Mouse (Mus musculus) liver, adult 2 months (tissue): ENCODE data around the gene Cdc45. TPM values are rescaled to one million over a fixed set of nuclear protein-coding genes. Genes with fewer than 3 reads are reported as not detected.

Experiments
- DNase-seq: peaks from one replicate; pipeline ENCODE4 v3.0.0-alpha.2; 2011; ENCODE audit warnings: low read depth, low spot score; ENCODE audit errors: extremely low read depth
- H3K27ac ChIP-seq: fragments of 200-500 bp; replicated peaks from 2 replicates; pipeline ENCODE4 v1.5.1; 2012; ENCODE audit warnings: low read depth, mild to moderate bottlenecking, control low read depth, inconsistent platforms, low read length; ENCODE audit not compliant: insufficient read depth
- H3K27me3 ChIP-seq: fragments of 200-500 bp; 2 replicates; pipeline ENCODE4 v1.6.1; 2012; ENCODE audit warnings: mild to moderate bottlenecking, moderate library complexity, low read length, inconsistent platforms; ENCODE audit not compliant: control insufficient read depth, insufficient read depth
- H3K36me3 ChIP-seq: fragments of 200-500 bp; 2 replicates; pipeline ENCODE4 v1.6.1; 2012; ENCODE audit warnings: low read length, inconsistent platforms; ENCODE audit not compliant: control insufficient read depth, insufficient read depth
- H3K4me1 ChIP-seq: fragments of 200-500 bp; 2 replicates; pipeline ENCODE4 v1.6.1; 2011; ENCODE audit warnings: low read length; ENCODE audit not compliant: control insufficient read depth, insufficient read depth
- H3K4me3 ChIP-seq: fragments of 200-500 bp; 2 replicates; pipeline ENCODE4 v1.5.1; 2011; ENCODE audit warnings: low read depth, mild to moderate bottlenecking, control low read depth, low read length, moderate library complexity; ENCODE audit not compliant: insufficient read depth
- H3K79me2 ChIP-seq: fragments of 200-500 bp; 2 replicates; pipeline ENCODE4 v1.6.1; 2012; ENCODE audit warnings: inconsistent platforms, mild to moderate bottlenecking, low read length, moderate library complexity; ENCODE audit not compliant: control insufficient read depth, insufficient read depth
- H3K9ac ChIP-seq: fragments of 200-500 bp; 2 replicates; pipeline ENCODE4 v1.6.1; 2012; ENCODE audit warnings: low read depth, mild to moderate bottlenecking, control low read depth, inconsistent platforms, low read length
- CTCF ChIP-seq: fragments of 200-500 bp; IDR thresholded peaks from 2 replicates; pipeline ENCODE4 v1.5.1; 2011; ENCODE audit warnings: low read depth, low read length, control low read depth
- POLR2A ChIP-seq: fragments of 200-500 bp; IDR thresholded peaks from 2 replicates; pipeline ENCODE4 v1.6.1; 2011; ENCODE audit warnings: low read length, control low read depth; ENCODE audit not compliant: insufficient read depth; ENCODE audit errors: extremely low read depth
- WGBS: fragments of 180-500 bp; shearing (Covaris S2); methylation state at CpG from one replicate; pipeline ENCODE4 v1.1.7; 2018; 5-methylcytosine and 5-hydroxymethylcytosine counted together
- polyA plus RNA-seq: library from polyadenylated mRNA; depleted of rRNA; stranded (reverse); fragments of >200 nt; gene quantifications from 2 replicates; pipeline ENCODE4 v1.2.3, GENCODE M21; 2012; rRNA removed
- total RNA-seq: library from RNA; depleted of rRNA; stranded (reverse); fragments of >200 nt; gene quantifications from 2 replicates; pipeline ENCODE4 v1.2.3, GENCODE M21; 2014; rRNA removed

The Cdc45 gene
- total and polyA plus RNA-seq, 2 experiments = 0.83 to 1.3 TPM

DNA sequence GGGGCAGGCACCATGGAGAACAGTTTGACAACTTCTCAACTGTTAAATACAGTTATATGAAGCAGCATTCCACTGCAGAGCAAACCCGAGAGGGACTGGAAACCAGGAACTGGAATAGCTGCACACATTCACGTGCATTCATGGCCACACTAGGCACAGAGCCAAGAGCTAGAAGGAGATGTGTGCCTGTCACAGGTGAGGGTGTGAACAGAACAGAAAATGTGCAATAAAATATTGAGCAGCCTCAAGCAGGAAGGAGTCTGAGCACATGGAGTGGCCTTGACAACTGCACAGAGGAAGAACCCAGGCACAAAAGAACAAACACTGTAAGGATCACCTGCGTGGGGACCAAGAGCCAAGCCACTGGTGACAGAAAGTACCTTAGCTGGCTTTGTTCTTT, 81.1 kb downstream of the Cdc45 start:
- Histone ChIP-seq H3K27me3 (no peaks in the 10 kb centered on the region), H3K9ac (no peak overlapping the region), H3K36me3 (no peaks in the 10 kb centered on the region), H3K4me1 (no peaks in the 10 kb centered on the region), H3K4me3 (no peak overlapping the region), H3K79me2 (no peaks in the 10 kb centered on the region), H3K27ac (no peak overlapping the region)
- TF ChIP-seq POLR2A = no peak
- TF ChIP-seq CTCF = no peak
- 68% methylated on average over 3 of the region's 3 CpGs for WGBS
- DNase-seq = no peak

Other genes with a start within 250 kb of the Cdc45 start
- not detected in 2 replicates for gene Tbx1, start 221.3 kb downstream of the Cdc45 start, total RNA-seq
- gene Tbx1, start 221.3 kb downstream of the Cdc45 start, polyA plus RNA-seq = 0.02 TPM in 1 of 2 replicates, not detected in the other
- gene Gp1bb, start 189.6 kb downstream of the Cdc45 start, total RNA-seq = not detected in 2 replicates
- gene Gp1bb, start 189.6 kb downstream of the Cdc45 start, polyA plus RNA-seq = 0.21 TPM in 1 of 2 replicates, not detected in the other
- gene Gm49601, start 185.6 kb downstream of the Cdc45 start, total RNA-seq = not detected in 2 replicates
- gene Gm49601, start 185.6 kb downstream of the Cdc45 start, polyA plus RNA-seq = 0.37 TPM in 1 of 2 replicates, not detected in the other
- 0.18 and 0.60 TPM in 2 replicates for gene Sept5, start 182.0 kb downstream of the Cdc45 start, total RNA-seq
- gene Sept5, start 182.0 kb downstream of the Cdc45 start, polyA plus RNA-seq = 0.37 and 0.87 TPM in 2 replicates
- 7.3 and 8.3 TPM in 2 replicates for gene Cldn5, start 35.1 kb downstream of the Cdc45 start, total RNA-seq
- gene Cldn5, start 35.1 kb downstream of the Cdc45 start, polyA plus RNA-seq = 8.4 and 11.8 TPM in 2 replicates
- 31.5 and 35.3 TPM in 2 replicates for gene Ufd1, start 208 bp downstream of the Cdc45 start, total RNA-seq
- gene Ufd1, start 208 bp downstream of the Cdc45 start, polyA plus RNA-seq = 15.4 and 20.5 TPM in 2 replicates
- gene 2510002D24Rik, start 24.6 kb upstream of the Cdc45 start, total RNA-seq = 14.3 and 15.3 TPM in 2 replicates
- gene 2510002D24Rik, start 24.6 kb upstream of the Cdc45 start, polyA plus RNA-seq = 31.9 and 57.9 TPM in 2 replicates
- gene Gm28539, start 24.6 kb upstream of the Cdc45 start, total RNA-seq = 0.94 TPM in 1 of 2 replicates, not detected in the other
- gene Gm28539, start 24.6 kb upstream of the Cdc45 start, polyA plus RNA-seq = 2.1 and 2.9 TPM in 2 replicates
- 20.6 and 27.7 TPM in 2 replicates for gene Mrpl40, start 64.9 kb upstream of the Cdc45 start, total RNA-seq
- gene Mrpl40, start 64.9 kb upstream of the Cdc45 start, polyA plus RNA-seq = 7.9 and 11.7 TPM in 2 replicates
- 8.2 and 8.7 TPM in 2 replicates for gene Hira, start 65.0 kb upstream of the Cdc45 start, total RNA-seq
- gene Hira, start 65.0 kb upstream of the Cdc45 start, polyA plus RNA-seq = 15.0 and 19.6 TPM in 2 replicates